Mouse (Mus musculus) left cerebral cortex, adult 11 months (tissue): ENCODE measurements around the gene Hhatl.

Source experiments
- DNase-seq: peaks from one replicate; pipeline ENCODE4 v3.0.0; 2022; ENCODE audit warnings: low spot score

Hhatl gene

GRCm38 (mm10) chr9:121791757-121792521 lies at the start of gene Hhatl:
Hhatl (minus strand) TSS chr9:121792507.
- no peak for DNase-seq

GRCm38 (mm10) chr9:121839622-121839965 lies 47.3 kb upstream of the Hhatl start:
- DNase-seq, result no peak

GRCm38 (mm10) chr9:121838829-121839621 lies 46.7 kb upstream of the Hhatl start, which contains the start of gene Ccdc13:
Ccdc13 (minus strand) TSS chr9:121839461.
- DNase-seq, result peak; percentile 62

- DNase-seq, result no peak
These were observed 45.7 kb upstream of the Hhatl start for GRCm38 (mm10) chr9:121838008-121838407.

- no peak for DNase-seq
These were observed 41.5 kb upstream of the Hhatl start for GRCm38 (mm10) chr9:121833825-121834224.

- peak; percentile 80 for DNase-seq
These were observed 38.6 kb upstream of the Hhatl start for GRCm38 (mm10) chr9:121830956-121831293.

GRCm38 (mm10) chr9:121830243-121830955 lies 38.1 kb upstream of the Hhatl start:
- DNase-seq, result no peak

GRCm38 (mm10) chr9:121829270-121829992 lies 37.1 kb upstream of the Hhatl start:
- DNase-seq, result no peak

GRCm38 (mm10) chr9:121828314-121828713 lies 36.0 kb upstream of the Hhatl start:
- no peak for DNase-seq

- no peak for DNase-seq
These were observed 34.0 kb upstream of the Hhatl start for GRCm38 (mm10) chr9:121826356-121826755.

- no peak for DNase-seq
These were observed 31.7 kb upstream of the Hhatl start for GRCm38 (mm10) chr9:121823991-121824390.

- no peak for DNase-seq
These were observed 30.7 kb upstream of the Hhatl start for GRCm38 (mm10) chr9:121823051-121823450.

- no peak for DNase-seq
These were observed 30.3 kb upstream of the Hhatl start for GRCm38 (mm10) chr9:121822585-121822991.

- no peak for DNase-seq
These were observed 28.5 kb upstream of the Hhatl start for GRCm38 (mm10) chr9:121820765-121821164.

GRCm38 (mm10) chr9:121819771-121820471 lies 27.6 kb upstream of the Hhatl start:
- no peak for DNase-seq

- no peak for DNase-seq
These were observed 26.9 kb upstream of the Hhatl start for GRCm38 (mm10) chr9:121819073-121819770.

- no peak for DNase-seq
These were observed 22.9 kb upstream of the Hhatl start for GRCm38 (mm10) chr9:121815183-121815582.

- peak; percentile 73 for DNase-seq
These were observed 17.9 kb upstream of the Hhatl start for GRCm38 (mm10) chr9:121810081-121810821.

GRCm38 (mm10) chr9:121808511-121808910 lies 16.2 kb upstream of the Hhatl start:
- no peak for DNase-seq

- no peak for DNase-seq
These were observed 15.6 kb upstream of the Hhatl start for GRCm38 (mm10) chr9:121807947-121808346.
